Mouse (Mus musculus) gastrocnemius, postnatal 14 days (tissue): ENCODE measurements around the gene Rnf123. TPM values are rescaled to one million over a fixed set of nuclear protein-coding genes. Genes with fewer than 3 reads are reported as not detected.

ENCODE experiments used
- DNase-seq: peaks from one replicate; pipeline ENCODE4 v3.0.0; 2021; ENCODE audit warnings: mixed read lengths
- intact Hi-C: fragments of 180-260 bp; cut with DNase I; formaldehyde crosslinking; loops from one replicate; pipeline ENCODE4 v1.15.1; 2025; ENCODE audit warnings: low total_unique reads
- total RNA-seq, 2 experiments: library from RNA; stranded (reverse); gene quantifications; 2 replicates each; pipeline ENCODE4 v1.2.3; 2021

Rnf123 gene
- total RNA-seq, 2 experiments from 2014 or later = 154 to 161 TPM

- intact Hi-C loops = no loop called here
Observed at GRCm38 (mm10) chr9:108107867-108108266, 24.7 kb upstream of the Rnf123 start.

GRCm38 (mm10) chr9:108106090-108106489, 22.9 kb upstream of the Rnf123 start:
- intact Hi-C loops = no loop called here
- DNase-seq = no peak

More at GRCm38 (mm10) chr9:108107867-108108266, 24.7 kb upstream of the Rnf123 start:
- no peak for DNase-seq

GRCm38 (mm10) chr9:108105549-108105863, 22.4 kb upstream of the Rnf123 start:
- no peak for DNase-seq
- intact Hi-C loops = no loop called here

- intact Hi-C loops = no loop called here
- no peak for DNase-seq
Observed at GRCm38 (mm10) chr9:108104766-108105548, 21.8 kb upstream of the Rnf123 start.

- DNase-seq = no peak
- intact Hi-C loops = loop anchor here (5.0 kb wide), 1 partner anchor 188 kb away; no protein-coding TSS in a partner anchor
Observed at GRCm38 (mm10) chr9:108099619-108100018, 16.5 kb upstream of the Rnf123 start.

GRCm38 (mm10) chr9:108095949-108096712, 13.0 kb upstream of the Rnf123 start:
- intact Hi-C loops = loop anchor here (2.0 to 5.0 kb wide), 2 partner anchors 105 to 191 kb away; no protein-coding TSS in a partner anchor
- no peak for DNase-seq

GRCm38 (mm10) chr9:108095518-108095917, 12.4 kb upstream of the Rnf123 start:
- intact Hi-C loops = loop anchor here (5.0 kb wide), 1 partner anchor 192 kb away; no protein-coding TSS in a partner anchor
- peak; percentile 61 for DNase-seq

GRCm38 (mm10) chr9:108094998-108095411, 11.9 kb upstream of the Rnf123 start:
- intact Hi-C loops = loop anchor here (5.0 kb wide), 1 partner anchor 192 kb away; no protein-coding TSS in a partner anchor
- DNase-seq = no peak

- intact Hi-C loops = no loop called here
- peak; percentile 96 for DNase-seq
Observed at GRCm38 (mm10) chr9:108094184-108094941, 11.2 kb upstream of the Rnf123 start, which contains the start of gene Apeh. TSS of gene Apeh (minus strand) at chr9:108094606.

GRCm38 (mm10) chr9:108093586-108093985, 10.4 kb upstream of the Rnf123 start:
- no peak for DNase-seq
- intact Hi-C loops = no loop called here

- intact Hi-C loops = no loop called here
Observed at GRCm38 (mm10) chr9:108090611-108091120, 7.5 kb upstream of the Rnf123 start.

GRCm38 (mm10) chr9:108085261-108085660, 2.1 kb upstream of the Rnf123 start:
- intact Hi-C loops = no loop called here

More at GRCm38 (mm10) chr9:108090611-108091120, 7.5 kb upstream of the Rnf123 start:
- DNase-seq = no peak

GRCm38 (mm10) chr9:108083561-108083960, 415 bp upstream of the Rnf123 start:
- no peak for DNase-seq
- intact Hi-C loops = no loop called here

More at GRCm38 (mm10) chr9:108085261-108085660, 2.1 kb upstream of the Rnf123 start:
- no peak for DNase-seq

GRCm38 (mm10) chr9:108082549-108082948, 597 bp downstream of the Rnf123 start:
- DNase-seq = no peak
- intact Hi-C loops = no loop called here

GRCm38 (mm10) chr9:108080168-108080567, 3.0 kb downstream of the Rnf123 start, which contains the start of gene Mst1:
TSS of gene Mst1 (plus strand) at chr9:108080436.
- DNase-seq = no peak

GRCm38 (mm10) chr9:108073141-108073930, 9.8 kb downstream of the Rnf123 start:
- intact Hi-C loops = no loop called here

More at GRCm38 (mm10) chr9:108080168-108080567, 3.0 kb downstream of the Rnf123 start, which contains the start of gene Mst1:
- intact Hi-C loops = no loop called here

GRCm38 (mm10) chr9:108072481-108072924, 10.6 kb downstream of the Rnf123 start:
- intact Hi-C loops = no loop called here
- no peak for DNase-seq

More at GRCm38 (mm10) chr9:108073141-108073930, 9.8 kb downstream of the Rnf123 start:
- no peak for DNase-seq

- DNase-seq = no peak
- intact Hi-C loops = no loop called here
Observed at GRCm38 (mm10) chr9:108071801-108072200, 11.3 kb downstream of the Rnf123 start.
